Mouse (Mus musculus) midbrain, embryonic 16.5 days (tissue): ENCODE results near the gene Sh2d1b2. TPM values are rescaled to one million over a fixed set of nuclear protein-coding genes. Genes with fewer than 3 reads are reported as not detected.
A peak's percentile ranks its signal among the peaks of the same experiment; 100 is the strongest.

ENCODE experiments used
- ATAC-seq: fragments of 200-750 bp; cut with Nextera tagmentation; 2 replicates; pipeline ENCODE4 v1.8.0; 2017; ENCODE audit warnings: moderate TSS enrichment
- H3K27ac ChIP-seq: fragments of 300-500 bp; sonication (generic); 2 replicates; pipeline ENCODE4 v1.5.1; 2014; ENCODE audit warnings: mild to moderate bottlenecking, low read length, mixed read lengths
- H3K27me3 ChIP-seq: fragments of 300-500 bp; sonication (generic); 2 replicates; pipeline ENCODE4 v1.6.1; 2014; ENCODE audit warnings: low read depth, low read length, mixed read lengths; ENCODE audit not compliant: control insufficient read depth, insufficient read depth
- H3K36me3 ChIP-seq: fragments of 300-500 bp; sonication (generic); 2 replicates; pipeline ENCODE4 v1.6.1; 2014; ENCODE audit warnings: mild to moderate bottlenecking, low read length, moderate library complexity, mixed read lengths; ENCODE audit not compliant: control insufficient read depth, insufficient read depth
- H3K4me1 ChIP-seq: fragments of 300-500 bp; sonication (generic); 2 replicates; pipeline ENCODE4 v1.6.1; 2014; ENCODE audit warnings: mild to moderate bottlenecking, low read length, mixed read lengths; ENCODE audit not compliant: control insufficient read depth, insufficient read depth
- H3K4me2 ChIP-seq: fragments of 300-500 bp; sonication (generic); 2 replicates; pipeline ENCODE4 v1.6.1; 2014; ENCODE audit warnings: mild to moderate bottlenecking, low read length, mixed read lengths
- H3K4me3 ChIP-seq: fragments of 300-500 bp; sonication (generic); 2 replicates; pipeline ENCODE4 v1.5.1; 2014; ENCODE audit warnings: low read depth, mild to moderate bottlenecking, low read length, moderate library complexity, mixed read lengths
- H3K9ac ChIP-seq: fragments of 300-500 bp; sonication (generic); 2 replicates; pipeline ENCODE4 v1.6.1; 2014; ENCODE audit warnings: low read depth, low read length, mixed read lengths
- H3K9me3 ChIP-seq: fragments of 300-500 bp; sonication (generic); replicated peaks from 2 replicates; pipeline ENCODE4 v1.6.1; 2014; ENCODE audit warnings: mild to moderate bottlenecking, low read length, mixed read lengths; ENCODE audit not compliant: control insufficient read depth, poor library complexity, severe bottlenecking
- WGBS: fragments of 180-500 bp; shearing (Covaris S2); extraction: QIAGEN DNeasy Blood & Tissue Kit; methylation state at CpG from one replicate; pipeline ENCODE4 v1.1.7; 2014; 5-methylcytosine and 5-hydroxymethylcytosine counted together
- polyA plus RNA-seq: library from polyadenylated mRNA; unstranded; fragments of >200 nt; fragmentation: Nextera tagmentation; extraction: Ambion mirVana; gene quantifications from 2 replicates; pipeline ENCODE4 v1.2.1, GENCODE M21; 2015

Sh2d1b2 gene
- polyA plus RNA-seq, 1 experiment from 2014 or later, result not detected

- Histone ChIP-seq H3K27me3 (peaks cover 2% of the 10 kb centered on the region; the same call in 1 of the 2 replicates), H3K4me1 (peaks cover 9% of the 10 kb centered on the region), H3K4me2 (no peak overlapping the region), H3K36me3 (peaks cover 18% of the 10 kb centered on the region), H3K9me3 (no peaks in the 10 kb centered on the region), H3K4me3 (no peak overlapping the region), H3K27ac (no peak overlapping the region), H3K9ac (no peak overlapping the region)
- no peak for ATAC-seq
- 93% methylated on average over 10 of the region's 10 CpGs for WGBS
Measured at GRCm38 (mm10) chr1:170213181-170213879, 19.2 kb upstream of the Sh2d1b2 start.

DNA sequence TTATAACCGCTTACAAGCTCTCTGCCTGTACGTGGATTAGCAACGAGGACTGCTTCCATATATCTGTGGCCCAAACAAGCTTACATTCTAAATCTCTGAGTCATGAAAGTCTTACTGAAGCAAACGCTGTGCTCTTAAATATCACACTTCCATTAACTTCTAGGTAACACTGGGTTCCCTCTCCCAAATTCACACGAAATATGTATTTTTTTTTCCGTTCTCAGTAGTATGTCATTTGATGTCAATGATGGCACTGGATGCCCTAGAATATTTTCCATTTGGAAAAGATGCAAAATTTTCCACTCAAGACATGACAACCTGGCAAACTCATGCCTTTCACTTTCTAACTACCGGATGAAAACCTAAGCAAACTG is 18.2 kb upstream of the Sh2d1b2 start:
- Histone ChIP-seq H3K4me3 (peak overlapping the region; percentile 88), H3K9ac (peak overlapping the region; percentile 91), H3K4me1 (peaks cover 9% of the 10 kb centered on the region), H3K27ac (peak overlapping the region; percentile 81), H3K36me3 (peaks cover 10% of the 10 kb centered on the region), H3K27me3 (peaks cover 2% of the 10 kb centered on the region; the same call in 1 of the 2 replicates), H3K4me2 (peak overlapping the region; percentile 86), H3K9me3 (no peaks in the 10 kb centered on the region)
- 43% methylated on average over 7 of the region's 7 CpGs for WGBS
- ATAC-seq, result no peak

DNA sequence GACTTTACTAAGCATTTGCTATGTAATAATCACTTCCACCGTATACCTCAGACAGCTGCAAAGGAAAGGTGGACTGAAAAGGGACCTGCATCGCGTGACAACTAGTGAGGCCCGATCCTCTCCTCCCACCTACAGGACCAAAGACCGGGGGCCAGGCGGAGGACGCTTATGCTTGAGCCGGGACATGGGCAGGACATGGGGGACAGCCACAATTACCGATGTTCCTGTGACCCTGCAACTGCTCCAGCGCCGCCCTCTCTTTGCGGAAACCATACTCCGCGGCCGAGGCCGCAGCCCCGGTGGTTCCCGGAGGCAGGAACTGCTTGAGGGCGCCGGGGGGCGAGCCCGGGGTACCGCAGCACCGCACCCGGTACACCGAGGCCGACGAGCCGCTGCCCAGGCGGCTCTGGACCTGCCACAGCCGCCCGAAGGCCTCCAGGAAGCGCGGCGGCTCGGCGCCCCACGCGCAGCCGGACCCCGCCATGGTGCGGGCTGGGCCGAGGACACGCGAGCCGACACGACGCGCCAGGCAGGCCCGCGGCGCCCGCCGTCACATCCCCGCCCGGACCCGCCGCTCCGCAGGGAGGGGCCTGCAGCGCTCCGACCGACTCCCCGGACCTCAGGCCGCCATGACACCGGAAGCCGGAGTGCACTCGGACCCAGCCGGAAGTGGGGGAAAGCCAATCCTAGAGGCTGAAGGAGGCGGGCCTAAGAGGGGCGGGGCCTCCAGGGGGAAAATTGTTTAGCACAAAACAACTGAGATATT is 17.6 kb upstream of the Sh2d1b2 start, which contains the start of gene Uhmk1:
TSS of gene Uhmk1 (minus strand) at position 641 of the 766 bp plus-strand sequence.
- Histone ChIP-seq H3K4me2 (peak within 1 kb of the TSS; percentile 86), H3K36me3 (peaks cover 10% of the 10 kb centered on the region), H3K9ac (peak within 1 kb of the TSS; percentile 91), H3K9me3 (no peaks in the 10 kb centered on the region), H3K4me3 (peak within 1 kb of the TSS; percentile 88), H3K27ac (peak within 1 kb of the TSS; percentile 81), H3K27me3 (peaks cover 2% of the 10 kb centered on the region; the same call in 1 of the 2 replicates), H3K4me1 (peaks cover 9% of the 10 kb centered on the region)
- under 1% methylated on average over 51 of the region's 70 CpGs for WGBS
- peak; percentile 99 for ATAC-seq

DNA sequence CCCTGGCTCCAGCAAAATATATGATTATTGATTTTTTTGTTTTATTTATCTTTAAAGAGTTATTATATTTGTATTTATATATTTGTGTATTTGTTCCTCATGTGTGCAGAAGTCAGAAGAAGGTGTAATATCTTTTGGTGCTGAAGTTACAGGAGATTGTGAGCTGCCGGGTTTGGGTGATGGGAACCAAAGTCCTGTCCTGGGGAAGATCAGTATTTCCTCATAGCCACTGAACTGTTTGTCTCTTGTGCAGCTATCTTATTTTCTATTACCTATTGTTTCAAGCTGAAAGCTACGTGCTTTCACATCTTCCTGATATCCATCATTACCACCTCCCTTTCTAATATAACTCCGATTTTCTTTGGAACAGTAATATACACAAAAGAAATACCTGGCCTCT is 17.0 kb upstream of the Sh2d1b2 start:
- H3K27ac ChIP-seq, result peak overlapping the region; percentile 81; the same call in 1 of the 2 replicates
- peak; percentile 34; the same call in 1 of the 2 replicates for ATAC-seq
- WGBS, result 79% methylated on average over 3 of the region's 3 CpGs

DNA sequence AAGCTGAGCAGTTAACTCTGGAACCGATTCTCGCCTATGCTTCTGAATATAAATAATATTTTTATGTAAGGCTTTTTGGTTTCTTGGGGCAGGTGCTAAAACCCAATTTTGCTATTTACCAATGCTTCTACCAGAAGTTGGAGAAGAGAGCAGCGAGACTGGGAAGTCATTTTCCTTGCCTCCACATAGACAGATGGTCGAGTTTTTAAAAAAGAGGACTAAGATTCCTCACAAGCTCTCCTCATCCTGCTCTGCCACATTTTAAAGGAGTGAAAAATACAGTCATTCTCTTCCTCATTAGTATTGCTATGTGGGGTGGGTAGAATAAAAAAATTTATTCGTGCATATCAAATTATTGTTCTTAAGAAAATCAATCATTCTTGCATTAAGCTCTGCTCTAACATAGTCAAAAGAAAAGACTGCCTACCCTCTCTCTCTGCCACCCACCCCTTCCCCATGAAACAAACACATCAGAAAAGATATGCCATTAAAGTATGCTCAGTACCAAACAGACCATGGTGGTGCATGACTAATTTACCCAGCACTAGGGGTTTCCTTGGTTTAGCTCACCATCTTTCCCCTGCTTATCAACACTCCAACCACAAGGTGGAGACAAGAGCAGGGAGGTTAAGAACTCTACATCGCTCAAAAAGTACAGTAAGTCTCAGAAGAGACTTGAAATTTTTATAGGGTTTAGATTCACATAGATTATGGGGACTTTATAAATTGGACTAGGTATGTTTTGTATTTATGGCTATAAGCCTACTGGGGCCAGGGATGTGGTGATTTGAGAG is 14.3 kb upstream of the Sh2d1b2 start:
- 82% methylated on average over 6 of the region's 6 CpGs for WGBS
- Histone ChIP-seq H3K9me3 (no peaks in the 10 kb centered on the region), H3K4me1 (peaks cover 8% of the 10 kb centered on the region), H3K27ac (no peak overlapping the region), H3K4me3 (no peak overlapping the region), H3K9ac (no peak overlapping the region), H3K36me3 (no peaks in the 10 kb centered on the region), H3K4me2 (no peak overlapping the region), H3K27me3 (peaks cover 2% of the 10 kb centered on the region; the same call in 1 of the 2 replicates)
- ATAC-seq, result no peak

More for the DNA sequence above, 17.0 kb upstream of the Sh2d1b2 start:
- H3K9ac ChIP-seq, result no peak overlapping the region
- peak overlapping the region; percentile 88 for H3K4me3 ChIP-seq
- H3K27me3 ChIP-seq, result peaks cover 2% of the 10 kb centered on the region; the same call in 1 of the 2 replicates
- peak overlapping the region; percentile 49 for H3K4me2 ChIP-seq
- H3K4me1 ChIP-seq, result peaks cover 9% of the 10 kb centered on the region
- no peaks in the 10 kb centered on the region for H3K9me3 ChIP-seq
- H3K36me3 ChIP-seq, result peaks cover 7% of the 10 kb centered on the region

GRCm38 (mm10) chr1:170220351-170220750 is 12.2 kb upstream of the Sh2d1b2 start:
- H3K27me3 ChIP-seq, result peaks cover 2% of the 10 kb centered on the region; the same call in 1 of the 2 replicates
- no peaks in the 10 kb centered on the region for H3K4me1 ChIP-seq
- no peaks in the 10 kb centered on the region for H3K36me3 ChIP-seq
- no peak overlapping the region for H3K27ac ChIP-seq
- H3K4me2 ChIP-seq, result no peak overlapping the region
- no peaks in the 10 kb centered on the region for H3K9me3 ChIP-seq
- no peak for ATAC-seq
- no peak overlapping the region for H3K9ac ChIP-seq
- H3K4me3 ChIP-seq, result no peak overlapping the region

DNA sequence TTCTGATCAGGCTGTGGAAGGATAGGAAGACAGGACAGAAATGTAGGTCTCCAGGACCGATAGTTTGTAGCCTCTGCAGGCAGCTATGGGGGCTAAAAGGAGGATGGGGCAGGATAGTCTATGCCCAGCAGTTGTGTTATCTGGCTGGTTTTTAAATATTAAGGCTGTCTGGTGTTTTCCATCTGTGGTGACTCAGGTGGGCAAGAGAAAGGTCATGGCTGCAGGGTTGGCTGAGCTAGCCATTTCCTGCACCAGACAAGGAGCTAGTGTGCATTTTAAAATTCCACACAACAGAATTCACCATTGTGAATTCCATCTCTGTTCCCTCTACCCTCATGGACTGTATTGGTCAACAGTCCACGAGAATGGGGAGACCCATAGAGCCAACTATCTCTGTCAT is 9.3 kb upstream of the Sh2d1b2 start:
- Histone ChIP-seq H3K27ac (no peak overlapping the region), H3K9ac (no peak overlapping the region), H3K36me3 (no peaks in the 10 kb centered on the region), H3K9me3 (no peaks in the 10 kb centered on the region), H3K27me3 (no peaks in the 10 kb centered on the region; the same call in 1 of the 2 replicates), H3K4me3 (no peak overlapping the region), H3K4me2 (no peak overlapping the region), H3K4me1 (no peaks in the 10 kb centered on the region)
- no peak for ATAC-seq
- WGBS, result 86% methylated on average over 2 of the region's 2 CpGs

DNA sequence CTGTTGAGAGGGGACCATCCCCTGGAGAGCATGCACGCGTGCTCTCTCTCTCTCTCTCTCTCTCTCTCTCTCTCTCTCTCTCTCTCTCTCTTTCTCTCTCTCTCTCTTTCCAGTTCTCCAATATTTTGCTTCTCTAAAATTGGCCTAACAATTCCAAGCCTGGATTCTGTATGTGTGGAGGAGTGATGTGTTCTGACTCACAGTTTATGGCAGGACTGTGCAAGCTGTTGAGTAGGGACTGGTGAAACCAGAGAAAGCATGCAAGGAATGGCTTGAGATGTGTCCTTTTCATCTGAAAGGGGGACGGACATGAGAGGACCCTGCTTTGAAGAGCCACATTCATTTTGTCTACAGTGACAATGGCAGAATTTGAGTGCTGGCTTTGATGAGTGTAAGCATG is 12.5 kb downstream of the Sh2d1b2 start:
- H3K36me3 ChIP-seq, result no peaks in the 10 kb centered on the region
- WGBS, result 96% methylated on average over 3 of the region's 3 CpGs
- H3K4me2 ChIP-seq, result no peak overlapping the region
- H3K9me3 ChIP-seq, result no peaks in the 10 kb centered on the region
- H3K27me3 ChIP-seq, result peaks cover 8% of the 10 kb centered on the region; the same call in 1 of the 2 replicates
- no peak for ATAC-seq
- H3K27ac ChIP-seq, result no peak overlapping the region
- H3K9ac ChIP-seq, result no peak overlapping the region
- no peak overlapping the region for H3K4me3 ChIP-seq
- no peaks in the 10 kb centered on the region for H3K4me1 ChIP-seq
